In genomic region chr13:114681196-114681595, GRCm38 (mm10) we compare ENCODE assay signal across 17 mouse cellular contexts.
DNase-seq lines count a peak whose midpoint lies in the region; ATAC-seq lines count a peak whose summit lies in the region.
"Had no signal": no experiment of that assay in that cellular context is flagged by ENCODE, and none has a peak within 500 bp of the region (broad histone marks: within the 10 kb centered on the region; RNA-seq: fewer than 3 reads in every experiment).

No protein-coding gene starts in this region.

- no peaks in the 10 kb centered on the region for H3K27me3 ChIP-seq in lung, embryonic 15.5 days
- H3K27me3 ChIP-seq in liver, embryonic 13.5 days: no peaks in the 10 kb centered on the region
- H3K27me3 ChIP-seq in stomach, embryonic 15.5 days (replicated peaks): no peaks in the 10 kb centered on the region
- H3K27me3 ChIP-seq: forebrain, embryonic 15.5 days had no signal

- H3K4me1 ChIP-seq in lung, embryonic 15.5 days: 0 out of 2 replicates have a peak, but pooled peaks cover 10% of the 10 kb centered on the region
- peaks cover 20% of the 10 kb centered on the region for H3K4me1 ChIP-seq in liver, embryonic 13.5 days (replicated peaks)
- 0 out of 2 replicates have a peak, but pooled peaks cover 5% of the 10 kb centered on the region for H3K4me1 ChIP-seq in stomach, embryonic 15.5 days
- H3K4me1 ChIP-seq: embryonic facial prominence, embryonic 10.5 days; forebrain, embryonic 15.5 days had no signal

- no peak overlapping the region for H3K9ac ChIP-seq in lung, embryonic 15.5 days
- no peak overlapping the region for H3K9ac ChIP-seq in liver, embryonic 13.5 days
- H3K9ac ChIP-seq in stomach, embryonic 15.5 days: no peak overlapping the region
- H3K9ac ChIP-seq: forebrain, embryonic 15.5 days had no signal

- peak overlapping the region; percentile 66 for H3K27ac ChIP-seq in lung, embryonic 15.5 days
- peak overlapping the region; percentile 45; the same call in 1 of the 2 replicates for H3K27ac ChIP-seq in liver, embryonic 13.5 days
- H3K27ac ChIP-seq in stomach, embryonic 15.5 days: peak overlapping the region; percentile 51
- H3K27ac ChIP-seq: embryonic facial prominence, embryonic 10.5 days; forebrain, embryonic 15.5 days; left cerebral cortex, adult 2 months had no signal

- ATAC-seq in lung, embryonic 15.5 days (ENCODE audit: borderline replicate concordance, extremely low read depth, low FRiP score, low TSS enrichment): no peak
- ATAC-seq in liver, embryonic 13.5 days (ENCODE audit: low read depth): no peak
- no peak for ATAC-seq in stomach, embryonic 15.5 days (ENCODE audit: insufficient read depth, low FRiP score, low read depth)
- ATAC-seq: forebrain, embryonic 15.5 days; hindbrain, embryonic 16.5 days had no signal

- intact Hi-C loops in heart, postnatal 10 days (cut with DNase I): no loop called here

- peak; percentile 37 to 43 for DNase-seq in heart, adult 18-20 months
- DNase-seq in heart, postnatal 10 days: no peak
- DNase-seq in lung, postnatal 14 days: no peak
- no peak for DNase-seq in liver, embryonic 13.5 days
- no peak for DNase-seq in cerebellum, adult 9-11 months
- DNase-seq: cerebellum, postnatal 25 days; midbrain, embryonic 14.5 days; right cerebral cortex, postnatal 14 days; thymus, adult 2 months had no signal

- no peak overlapping the region for H3K4me2 ChIP-seq in lung, embryonic 15.5 days
- no peak overlapping the region for H3K4me2 ChIP-seq in liver, embryonic 13.5 days
- no peak overlapping the region for H3K4me2 ChIP-seq in stomach, embryonic 15.5 days
- H3K4me2 ChIP-seq: forebrain, embryonic 15.5 days had no signal

- no peaks in the 10 kb centered on the region for H3K36me3 ChIP-seq in lung, embryonic 15.5 days
- no peaks in the 10 kb centered on the region for H3K36me3 ChIP-seq in liver, embryonic 13.5 days
- no peaks in the 10 kb centered on the region for H3K36me3 ChIP-seq in stomach, embryonic 15.5 days
- H3K36me3 ChIP-seq: embryonic facial prominence, embryonic 10.5 days; forebrain, embryonic 15.5 days; G1E had no signal

- H3K4me3 ChIP-seq in lung, embryonic 15.5 days: no peak overlapping the region
- no peak overlapping the region for H3K4me3 ChIP-seq in liver, embryonic 13.5 days (replicated peaks)
- no peak overlapping the region for H3K4me3 ChIP-seq in stomach, embryonic 15.5 days (replicated peaks)
- H3K4me3 ChIP-seq: embryonic facial prominence, embryonic 10.5 days; erythroblast, embryonic 14.5 days; forebrain, embryonic 15.5 days; left cerebral cortex, adult 2 months had no signal

- no peaks in the 10 kb centered on the region for H3K9me3 ChIP-seq in lung, embryonic 15.5 days
- no peaks in the 10 kb centered on the region for H3K9me3 ChIP-seq in liver, embryonic 13.5 days (replicated peaks)
- H3K9me3 ChIP-seq in stomach, embryonic 15.5 days: no peaks in the 10 kb centered on the region
- H3K9me3 ChIP-seq: embryonic facial prominence, embryonic 10.5 days; forebrain, embryonic 15.5 days; G1E had no signal

- WGBS in lung, embryonic 15.5 days: 48% methylated on average over 4 of the region's 4 CpGs
- WGBS in liver, embryonic 13.5 days (ENCODE audit: insufficient replicate concordance): 44% methylated on average over 4 of the region's 4 CpGs
- WGBS in stomach, embryonic 15.5 days: 60% methylated on average over 4 of the region's 4 CpGs

Comparison
In these comparisons a context has a peak if more than half of its experiments do, and no peak if none do; other contexts are left out.
1. DNase-seq: peak in heart, adult 18-20 months (2 of 2); none in heart, postnatal 10 days (0 of 2), lung, postnatal 14 days (single experiment), liver, embryonic 13.5 days (single experiment) and cerebellum, adult 9-11 months (single experiment).
2. Peak in every context shown above with its lines, with median percentiles within 50 percentile points of each other: H3K27ac ChIP-seq.